Mouse (Mus musculus): ENCODE data around the gene Cd53. TPM values are rescaled to one million over a fixed set of nuclear protein-coding genes. Genes with fewer than 3 reads are reported as not detected.

Gene Cd53
- 0.40 TPM in 1 of 2 replicates, not detected in the other for total RNA-seq (2012; rRNA removed)

- DNase-seq (ENCODE audit: low read depth, low spot score), result no peak
- no peaks in the 10 kb centered on the region for H3K36me3 ChIP-seq (ENCODE audit: control insufficient read depth, insufficient read depth, low read length, poor library complexity, severe bottlenecking)
- no peak within 1 kb of the TSS for H3K9ac ChIP-seq (ENCODE audit: insufficient read depth, low read depth, low read length, poor library complexity, severe bottlenecking)
- H3K27ac ChIP-seq (ENCODE audit: insufficient read depth, low read depth, low read length, poor library complexity, severe bottlenecking), result no peak within 1 kb of the TSS
- in situ Hi-C loops (cut with MboI; ENCODE audit: low sequenced_read_pairs in 2 of 2, unreplicated experiment in 2 of 2), result no loop called here
- no peak within 1 kb of the TSS for H3K4me3 ChIP-seq (ENCODE audit: insufficient read depth in 1 of 2, low read depth in 1 of 2, low read length in 2 of 2, poor library complexity in 1 of 2, severe bottlenecking in 1 of 2)
- TF ChIP-seq MAFK (IDR thresholded peaks at IDR 0.05; ENCODE audit: insufficient read depth, low read depth, low read length) (no peak), ZNF384 (IDR thresholded peaks at IDR 0.05; ENCODE audit: low read depth, low read length) (no peak), HCFC1 (IDR thresholded peaks at IDR 0.05; ENCODE audit: borderline replicate concordance, insufficient read depth, low read length) (no peak), ZC3H11A (IDR thresholded peaks at IDR 0.05; ENCODE audit: borderline replicate concordance, low read depth, low read length) (no peak), CHD2 (IDR thresholded peaks at IDR 0.05; ENCODE audit: low read depth, low read length) (no peak)
- H3K4me1 ChIP-seq (ENCODE audit: control insufficient read depth in 2 of 2, insufficient read depth in 2 of 2, low read length in 2 of 2, poor library complexity in 1 of 2), result no peaks in the 10 kb centered on the region
- H3K9me3 ChIP-seq (ENCODE audit: control insufficient read depth, insufficient read depth, low read depth, low read length), result no peaks in the 10 kb centered on the region
Measured at GRCm38 (mm10) chr3:106789930-106790329, at the start of gene Cd53. Gene Cd53, minus strand, starts transcription at chr3:106790149.

GRCm38 (mm10) chr3:106832107-106832506 is 42.2 kb upstream of the Cd53 start:
- no peak for DNase-seq (ENCODE audit: low read depth, low spot score)

GRCm38 (mm10) chr3:106826187-106826586 is 36.2 kb upstream of the Cd53 start, which contains the start of gene Olfr266:
Gene Olfr266, minus strand, starts transcription at chr3:106826287.
- Histone ChIP-seq H3K4me1 (ENCODE audit: control insufficient read depth in 2 of 2, insufficient read depth in 2 of 2, low read length in 2 of 2, poor library complexity in 1 of 2) (no peaks in the 10 kb centered on the region), H3K36me3 (ENCODE audit: control insufficient read depth, insufficient read depth, low read length, poor library complexity, severe bottlenecking) (no peaks in the 10 kb centered on the region), H3K9ac (ENCODE audit: insufficient read depth, low read depth, low read length, poor library complexity, severe bottlenecking) (no peak within 1 kb of the TSS), H3K4me3 (ENCODE audit: insufficient read depth in 1 of 2, low read depth in 1 of 2, low read length in 2 of 2, poor library complexity in 1 of 2, severe bottlenecking in 1 of 2) (no peak within 1 kb of the TSS), H3K27ac (ENCODE audit: insufficient read depth, low read depth, low read length, poor library complexity, severe bottlenecking) (no peak within 1 kb of the TSS), H3K9me3 (ENCODE audit: control insufficient read depth, insufficient read depth, low read depth, low read length) (no peaks in the 10 kb centered on the region)
- in situ Hi-C loops (cut with MboI; ENCODE audit: low sequenced_read_pairs in 2 of 2, unreplicated experiment in 2 of 2), result no loop called here
- DNase-seq (ENCODE audit: low read depth, low spot score), result no peak
- TF ChIP-seq CHD2 (IDR thresholded peaks at IDR 0.05; ENCODE audit: low read depth, low read length) (no peak), MAFK (IDR thresholded peaks at IDR 0.05; ENCODE audit: insufficient read depth, low read depth, low read length) (no peak), ZNF384 (IDR thresholded peaks at IDR 0.05; ENCODE audit: low read depth, low read length) (no peak), HCFC1 (IDR thresholded peaks at IDR 0.05; ENCODE audit: borderline replicate concordance, insufficient read depth, low read length) (no peak), ZC3H11A (IDR thresholded peaks at IDR 0.05; ENCODE audit: borderline replicate concordance, low read depth, low read length) (no peak)

More at GRCm38 (mm10) chr3:106832107-106832506, 42.2 kb upstream of the Cd53 start:
- H3K27ac ChIP-seq (ENCODE audit: insufficient read depth, low read depth, low read length, poor library complexity, severe bottlenecking), result no peak overlapping the region
- H3K4me3 ChIP-seq (ENCODE audit: insufficient read depth in 1 of 2, low read depth in 1 of 2, low read length in 2 of 2, poor library complexity in 1 of 2, severe bottlenecking in 1 of 2), result no peak overlapping the region
- no peaks in the 10 kb centered on the region for H3K9me3 ChIP-seq (ENCODE audit: control insufficient read depth, insufficient read depth, low read depth, low read length)
- in situ Hi-C loops (cut with MboI; ENCODE audit: low sequenced_read_pairs in 2 of 2, unreplicated experiment in 2 of 2), result no loop called here
- H3K4me1 ChIP-seq (ENCODE audit: control insufficient read depth in 2 of 2, insufficient read depth in 2 of 2, low read length in 2 of 2, poor library complexity in 1 of 2), result no peaks in the 10 kb centered on the region
- H3K9ac ChIP-seq (ENCODE audit: insufficient read depth, low read depth, low read length, poor library complexity, severe bottlenecking), result no peak overlapping the region
- H3K36me3 ChIP-seq (ENCODE audit: control insufficient read depth, insufficient read depth, low read length, poor library complexity, severe bottlenecking), result no peaks in the 10 kb centered on the region
- TF ChIP-seq HCFC1 (IDR thresholded peaks at IDR 0.05; ENCODE audit: borderline replicate concordance, insufficient read depth, low read length), result no peak
- no peak for TF ChIP-seq ZNF384 (IDR thresholded peaks at IDR 0.05; ENCODE audit: low read depth, low read length)
- TF ChIP-seq CHD2 (IDR thresholded peaks at IDR 0.05; ENCODE audit: low read depth, low read length), result no peak

- H3K9ac ChIP-seq (ENCODE audit: insufficient read depth, low read depth, low read length, poor library complexity, severe bottlenecking), result no peak overlapping the region
- no peaks in the 10 kb centered on the region for H3K9me3 ChIP-seq (ENCODE audit: control insufficient read depth, insufficient read depth, low read depth, low read length)
- no peaks in the 10 kb centered on the region for H3K36me3 ChIP-seq (ENCODE audit: control insufficient read depth, insufficient read depth, low read length, poor library complexity, severe bottlenecking)
- no peak overlapping the region for H3K27ac ChIP-seq (ENCODE audit: insufficient read depth, low read depth, low read length, poor library complexity, severe bottlenecking)
- H3K4me3 ChIP-seq (ENCODE audit: insufficient read depth in 1 of 2, low read depth in 1 of 2, low read length in 2 of 2, poor library complexity in 1 of 2, severe bottlenecking in 1 of 2), result no peak overlapping the region
- TF ChIP-seq CHD2 (IDR thresholded peaks at IDR 0.05; ENCODE audit: low read depth, low read length), result no peak
- no peak for TF ChIP-seq ZNF384 (IDR thresholded peaks at IDR 0.05; ENCODE audit: low read depth, low read length)
- TF ChIP-seq HCFC1 (IDR thresholded peaks at IDR 0.05; ENCODE audit: borderline replicate concordance, insufficient read depth, low read length), result no peak
- TF ChIP-seq MAFK (IDR thresholded peaks at IDR 0.05; ENCODE audit: insufficient read depth, low read depth, low read length), result no peak
- no peak for TF ChIP-seq ZC3H11A (IDR thresholded peaks at IDR 0.05; ENCODE audit: borderline replicate concordance, low read depth, low read length)
- DNase-seq (ENCODE audit: low read depth, low spot score), result no peak
- in situ Hi-C loops (cut with MboI; ENCODE audit: low sequenced_read_pairs in 2 of 2, unreplicated experiment in 2 of 2), result no loop called here
- no peaks in the 10 kb centered on the region for H3K4me1 ChIP-seq (ENCODE audit: control insufficient read depth in 2 of 2, insufficient read depth in 2 of 2, low read length in 2 of 2, poor library complexity in 1 of 2)
Measured at GRCm38 (mm10) chr3:106817676-106818075, 27.7 kb upstream of the Cd53 start.

Data from ES-E14 (cell line).